In genomic region chr2:33759447-33759846, GRCm38 (mm10) we compare ENCODE assay signal across 23 mouse cellular contexts.
DNase-seq lines count a peak whose midpoint lies in the region; ATAC-seq and TF ChIP-seq lines count a peak whose summit lies in the region.
"Had no signal": no experiment of that assay in that cellular context is flagged by ENCODE, and none has a peak within 500 bp of the region (broad histone marks: within the 10 kb centered on the region; RNA-seq: fewer than 3 reads in every experiment).

No protein-coding gene starts in this region.

- no peaks in the 10 kb centered on the region for H3K36me3 ChIP-seq in embryonic facial prominence, embryonic 15.5 days
- H3K36me3 ChIP-seq in embryonic facial prominence, embryonic 10.5 days (replicated peaks): no peaks in the 10 kb centered on the region; the same call in 1 of the 2 replicates
- peaks cover 8% of the 10 kb centered on the region; the same call in 1 of the 2 replicates for H3K36me3 ChIP-seq in forebrain, embryonic 10.5 days (replicated peaks)
- H3K36me3 ChIP-seq in forebrain, postnatal 0 days (ENCODE audit: insufficient read depth): peaks cover 4% of the 10 kb centered on the region; the same call in 1 of the 2 replicates
- H3K36me3 ChIP-seq in midbrain, embryonic 14.5 days (ENCODE audit: control insufficient read depth, insufficient read depth, low read length): peaks cover 11% of the 10 kb centered on the region
- H3K36me3 ChIP-seq in kidney, embryonic 16.5 days (ENCODE audit: insufficient read depth, low read length): no peaks in the 10 kb centered on the region
- H3K36me3 ChIP-seq: lung, embryonic 15.5 days had no signal

- no peaks in the 10 kb centered on the region for H3K9me3 ChIP-seq in embryonic facial prominence, embryonic 15.5 days (replicated peaks)
- H3K9me3 ChIP-seq in embryonic facial prominence, embryonic 10.5 days: no peaks in the 10 kb centered on the region
- no peaks in the 10 kb centered on the region for H3K9me3 ChIP-seq in forebrain, embryonic 10.5 days
- H3K9me3 ChIP-seq in forebrain, postnatal 0 days (ENCODE audit: low read length): no peaks in the 10 kb centered on the region
- H3K9me3 ChIP-seq in midbrain, embryonic 14.5 days (ENCODE audit: control insufficient read depth, low read length): no peaks in the 10 kb centered on the region
- no peaks in the 10 kb centered on the region for H3K9me3 ChIP-seq in kidney, embryonic 16.5 days (ENCODE audit: low read length)
- H3K9me3 ChIP-seq: heart, embryonic 13.5 days; intestine, embryonic 15.5 days; limb, embryonic 13.5 days; lung, embryonic 15.5 days; neural tube, embryonic 12.5 days had no signal

- H3K9ac ChIP-seq in embryonic facial prominence, embryonic 15.5 days: no peak overlapping the region
- 0 out of 2 replicates have a peak overlapping the region, but pooled peaks have one; percentile 6 for H3K9ac ChIP-seq in forebrain, postnatal 0 days
- peak overlapping the region; percentile 9; the same call in 1 of the 2 replicates for H3K9ac ChIP-seq in midbrain, embryonic 14.5 days (replicated peaks; ENCODE audit: low read length)
- H3K9ac ChIP-seq in kidney, embryonic 16.5 days (replicated peaks; ENCODE audit: low read length): no peak overlapping the region
- H3K9ac ChIP-seq: heart, embryonic 13.5 days; intestine, embryonic 15.5 days; limb, embryonic 13.5 days; liver, embryonic 14.5 days; lung, embryonic 15.5 days; neural tube, embryonic 12.5 days had no signal

- TF ChIP-seq CTCF in forebrain, postnatal 0 days (IDR thresholded peaks at IDR 0.05; ENCODE audit: low read depth): no peak

- H3K4me1 ChIP-seq in embryonic facial prominence, embryonic 15.5 days: peaks cover 63% of the 10 kb centered on the region
- H3K4me1 ChIP-seq in embryonic facial prominence, embryonic 10.5 days: peaks cover 51% of the 10 kb centered on the region
- peaks cover 62% of the 10 kb centered on the region for H3K4me1 ChIP-seq in forebrain, embryonic 10.5 days
- peaks cover 25% of the 10 kb centered on the region for H3K4me1 ChIP-seq in forebrain, postnatal 0 days (ENCODE audit: insufficient read depth)
- peaks cover 35% of the 10 kb centered on the region for H3K4me1 ChIP-seq in midbrain, embryonic 14.5 days (ENCODE audit: control insufficient read depth, insufficient read depth, low read length)
- peaks cover 20% of the 10 kb centered on the region for H3K4me1 ChIP-seq in kidney, embryonic 16.5 days (ENCODE audit: insufficient read depth, low read length)

- 46% methylated on average over 10 of the region's 10 CpGs for WGBS in embryonic facial prominence, embryonic 15.5 days
- 64% methylated on average over 10 of the region's 10 CpGs for WGBS in embryonic facial prominence, embryonic 10.5 days
- WGBS in forebrain, embryonic 10.5 days: 59% methylated on average over 10 of the region's 10 CpGs
- 13% methylated on average over 10 of the region's 10 CpGs for WGBS in forebrain, postnatal 0 days
- 32% methylated on average over 10 of the region's 10 CpGs for WGBS in midbrain, embryonic 14.5 days
- WGBS in kidney, embryonic 16.5 days: 73% methylated on average over 10 of the region's 10 CpGs

- DNase-seq in embryonic facial prominence, embryonic 10.5 days (ENCODE audit: low spot score): no peak
- DNase-seq in forebrain, embryonic 10.5 days (ENCODE audit: extremely low spot score, low spot score): no peak
- peak; percentile 61 for DNase-seq in forebrain, postnatal 0 days
- peak; percentile 61 for DNase-seq in midbrain, embryonic 14.5 days
- DNase-seq in liver: no peak
- no peak for DNase-seq in natural killer cell, adult 2 months (ENCODE audit: low spot score in 2 of 2)
- DNase-seq: adrenal gland, adult 8-10 months; cerebellum, adult 11-12 months; cerebellum, postnatal 36 days; heart, adult 11 months; kidney, adult 9 months; right cerebral cortex, postnatal 25 days; thymus, adult 18-20 months; thymus, postnatal 4 days had no signal

- 0 out of 2 replicates have a peak overlapping the region, but pooled peaks have one; percentile 8 for H3K4me2 ChIP-seq in embryonic facial prominence, embryonic 15.5 days (replicated peaks)
- no peak overlapping the region for H3K4me2 ChIP-seq in forebrain, postnatal 0 days (ENCODE audit: low read depth)
- no peak overlapping the region for H3K4me2 ChIP-seq in midbrain, embryonic 14.5 days (ENCODE audit: low read length)
- no peak overlapping the region for H3K4me2 ChIP-seq in kidney, embryonic 16.5 days (replicated peaks; ENCODE audit: low read depth, low read length)
- H3K4me2 ChIP-seq: heart, embryonic 13.5 days; intestine, embryonic 15.5 days; limb, embryonic 13.5 days; lung, embryonic 15.5 days; neural tube, embryonic 12.5 days had no signal

- H3K27ac ChIP-seq in embryonic facial prominence, embryonic 15.5 days (replicated peaks): 0 out of 2 replicates have a peak overlapping the region, but pooled peaks have one; percentile 14
- H3K27ac ChIP-seq in embryonic facial prominence, embryonic 10.5 days (replicated peaks): no peak overlapping the region
- peak overlapping the region; percentile 58 for H3K27ac ChIP-seq in forebrain, embryonic 10.5 days
- peak overlapping the region; percentile 67; the same call in 1 of the 2 replicates for H3K27ac ChIP-seq in forebrain, postnatal 0 days (ENCODE audit: low read depth, low read length)
- peak overlapping the region; percentile 78 for H3K27ac ChIP-seq in midbrain, embryonic 14.5 days (replicated peaks; ENCODE audit: low read depth, low read length)
- no peak overlapping the region for H3K27ac ChIP-seq in kidney, embryonic 16.5 days (ENCODE audit: low read length)
- H3K27ac ChIP-seq: heart, embryonic 13.5 days; intestine, embryonic 15.5 days; limb, embryonic 13.5 days; liver, embryonic 14.5 days; lung, embryonic 15.5 days; macrophage; neural tube, embryonic 12.5 days had no signal

- no peak for ATAC-seq in embryonic facial prominence, embryonic 15.5 days (ENCODE audit: insufficient number of reproducible peaks, low FRiP score, low TSS enrichment, low read depth)
- peak; percentile 61 for ATAC-seq in forebrain, postnatal 0 days
- no peak for ATAC-seq in midbrain, embryonic 14.5 days (ENCODE audit: low FRiP score, low TSS enrichment)
- ATAC-seq in kidney, embryonic 16.5 days (ENCODE audit: low FRiP score, low TSS enrichment): no peak
- ATAC-seq: intestine, embryonic 15.5 days had no signal

- no peak overlapping the region for H3K4me3 ChIP-seq in embryonic facial prominence, embryonic 15.5 days (replicated peaks)
- H3K4me3 ChIP-seq in embryonic facial prominence, embryonic 10.5 days: no peak overlapping the region
- H3K4me3 ChIP-seq in forebrain, embryonic 10.5 days: no peak overlapping the region
- H3K4me3 ChIP-seq in forebrain, postnatal 0 days (ENCODE audit: low read depth, low read length): no peak overlapping the region
- no peak overlapping the region for H3K4me3 ChIP-seq in midbrain, embryonic 14.5 days (replicated peaks; ENCODE audit: low read depth, low read length)
- no peak overlapping the region for H3K4me3 ChIP-seq in kidney, embryonic 16.5 days (ENCODE audit: low read length)
- H3K4me3 ChIP-seq: heart, embryonic 13.5 days; intestine, embryonic 15.5 days; limb, embryonic 13.5 days; lung, embryonic 15.5 days; neural tube, embryonic 12.5 days had no signal

- H3K27me3 ChIP-seq in embryonic facial prominence, embryonic 15.5 days: no peaks in the 10 kb centered on the region
- H3K27me3 ChIP-seq in embryonic facial prominence, embryonic 10.5 days (replicated peaks; ENCODE audit: low read depth, poor library complexity, severe bottlenecking): no peaks in the 10 kb centered on the region
- peaks cover 20% of the 10 kb centered on the region; the same call in 1 of the 2 replicates for H3K27me3 ChIP-seq in forebrain, embryonic 10.5 days (ENCODE audit: poor library complexity, severe bottlenecking)
- no peaks in the 10 kb centered on the region for H3K27me3 ChIP-seq in forebrain, postnatal 0 days (ENCODE audit: insufficient read depth, low read length)
- no peaks in the 10 kb centered on the region for H3K27me3 ChIP-seq in midbrain, embryonic 14.5 days (ENCODE audit: control insufficient read depth, insufficient read depth, low read length)
- H3K27me3 ChIP-seq in kidney, embryonic 16.5 days (ENCODE audit: insufficient read depth, low read length): no peaks in the 10 kb centered on the region
- H3K27me3 ChIP-seq: heart, embryonic 13.5 days; intestine, embryonic 15.5 days; limb, embryonic 13.5 days; lung, embryonic 15.5 days; neural tube, embryonic 12.5 days had no signal

Comparison
In these comparisons a context has a peak if more than half of its experiments do, and no peak if none do; other contexts are left out.
1. H3K27ac ChIP-seq: peak in embryonic facial prominence, embryonic 15.5 days (single experiment), forebrain, embryonic 10.5 days (single experiment), forebrain, postnatal 0 days (single experiment) and midbrain, embryonic 14.5 days (single experiment); none in embryonic facial prominence, embryonic 10.5 days (single experiment) and kidney, embryonic 16.5 days (single experiment).
2. DNase-seq: peak in forebrain, postnatal 0 days (single experiment) and midbrain, embryonic 14.5 days (single experiment); none in embryonic facial prominence, embryonic 10.5 days (single experiment), forebrain, embryonic 10.5 days (single experiment), liver (single experiment) and natural killer cell, adult 2 months (0 of 2).
3. H3K9ac ChIP-seq: peak in forebrain, postnatal 0 days (single experiment) and midbrain, embryonic 14.5 days (single experiment); none in embryonic facial prominence, embryonic 15.5 days (single experiment) and kidney, embryonic 16.5 days (single experiment).